Mouse (Mus musculus): ENCODE data around the gene 2810004N23Rik. TPM values are rescaled to one million over a fixed set of nuclear protein-coding genes. Genes with fewer than 3 reads are reported as not detected.

The 2810004N23Rik gene
- polyA plus RNA-seq, 1 experiment: 17.1 TPM

GRCm38 (mm10) chr8:124813326-124813725 is 49.6 kb downstream of the 2810004N23Rik start:
- no peaks in the 10 kb centered on the region for H3K4me1 ChIP-seq (ENCODE audit: control insufficient read depth, insufficient read depth, low read length)
- TF ChIP-seq CTCF (IDR thresholded peaks at IDR 0.05; ENCODE audit: extremely low read depth, insufficient read depth, low read length) (no peak), POLR2A (IDR thresholded peaks at IDR 0.05; ENCODE audit: extremely low read depth, insufficient read depth, low read length) (no peak)
- no peak overlapping the region for H3K4me3 ChIP-seq (ENCODE audit: insufficient read depth, low read length)
- H3K27ac ChIP-seq (ENCODE audit: insufficient read depth, low read length): no peak overlapping the region

DNA sequence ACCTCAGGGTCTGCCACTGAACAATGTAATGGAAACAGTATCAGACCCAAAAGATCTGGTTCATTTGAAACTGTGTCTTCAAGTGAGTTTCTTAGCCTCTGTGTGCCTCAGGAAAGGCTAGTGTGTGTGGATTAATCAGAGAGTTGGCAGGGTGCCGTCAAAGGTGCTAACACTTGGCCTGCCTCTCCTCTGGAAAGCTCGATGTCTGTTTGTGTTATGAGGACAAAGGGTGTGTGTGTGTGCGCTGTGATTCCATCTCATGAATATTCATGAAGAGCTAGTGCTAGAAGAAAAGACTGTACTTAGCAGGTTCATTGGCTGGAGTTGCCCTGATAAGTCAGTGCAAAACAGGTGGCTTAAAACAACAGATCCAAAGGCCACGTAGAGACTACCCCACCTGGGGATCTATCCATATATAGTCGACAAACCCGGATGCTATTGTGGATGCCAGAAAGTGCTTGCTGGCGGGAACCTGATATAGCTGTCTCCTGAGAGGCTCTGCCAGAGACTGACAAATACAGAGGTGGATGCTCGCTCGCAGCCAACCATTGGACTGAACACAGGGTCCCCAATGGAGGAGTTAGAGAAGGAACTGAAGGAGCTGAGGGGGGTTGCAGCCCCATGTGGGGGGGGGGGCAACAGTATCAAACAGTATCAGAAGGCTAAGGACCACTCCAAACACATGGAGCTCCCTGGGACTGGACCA is 52.1 kb downstream of the 2810004N23Rik start:
- TF ChIP-seq POLR2A (IDR thresholded peaks at IDR 0.05; ENCODE audit: extremely low read depth, insufficient read depth, low read length) (no peak), CTCF (IDR thresholded peaks at IDR 0.05; ENCODE audit: extremely low read depth, insufficient read depth, low read length) (no peak)
- H3K27ac ChIP-seq (ENCODE audit: insufficient read depth, low read length): no peak overlapping the region
- H3K4me3 ChIP-seq (ENCODE audit: insufficient read depth, low read length): no peak overlapping the region
- no peaks in the 10 kb centered on the region for H3K4me1 ChIP-seq (ENCODE audit: control insufficient read depth, insufficient read depth, low read length)

GRCm38 (mm10) chr8:124810056-124810610 is 52.8 kb downstream of the 2810004N23Rik start:
- TF ChIP-seq POLR2A (IDR thresholded peaks at IDR 0.05; ENCODE audit: extremely low read depth, insufficient read depth, low read length) (no peak), CTCF (IDR thresholded peaks at IDR 0.05; ENCODE audit: extremely low read depth, insufficient read depth, low read length) (peak; percentile 41)
- Histone ChIP-seq H3K27ac (ENCODE audit: insufficient read depth, low read length) (no peak overlapping the region), H3K4me3 (ENCODE audit: insufficient read depth, low read length) (no peak overlapping the region), H3K4me1 (ENCODE audit: control insufficient read depth, insufficient read depth, low read length) (no peaks in the 10 kb centered on the region)

GRCm38 (mm10) chr8:124809419-124809818 is 53.5 kb downstream of the 2810004N23Rik start:
- Histone ChIP-seq H3K27ac (ENCODE audit: insufficient read depth, low read length) (no peak overlapping the region), H3K4me3 (ENCODE audit: insufficient read depth, low read length) (no peak overlapping the region), H3K4me1 (ENCODE audit: control insufficient read depth, insufficient read depth, low read length) (no peaks in the 10 kb centered on the region)
- TF ChIP-seq CTCF (IDR thresholded peaks at IDR 0.05; ENCODE audit: extremely low read depth, insufficient read depth, low read length): no peak
- no peak for TF ChIP-seq POLR2A (IDR thresholded peaks at IDR 0.05; ENCODE audit: extremely low read depth, insufficient read depth, low read length)

- no peak overlapping the region for H3K27ac ChIP-seq (ENCODE audit: insufficient read depth, low read length)
- no peaks in the 10 kb centered on the region for H3K4me1 ChIP-seq (ENCODE audit: control insufficient read depth, insufficient read depth, low read length)
- no peak overlapping the region for H3K4me3 ChIP-seq (ENCODE audit: insufficient read depth, low read length)
- TF ChIP-seq CTCF (IDR thresholded peaks at IDR 0.05; ENCODE audit: extremely low read depth, insufficient read depth, low read length) (no peak), POLR2A (IDR thresholded peaks at IDR 0.05; ENCODE audit: extremely low read depth, insufficient read depth, low read length) (no peak)
These were observed 56.9 kb downstream of the 2810004N23Rik start for GRCm38 (mm10) chr8:124805990-124806389.

GRCm38 (mm10) chr8:124803824-124804702 is 58.9 kb downstream of the 2810004N23Rik start:
- Histone ChIP-seq H3K27ac (ENCODE audit: insufficient read depth, low read length) (no peak overlapping the region), H3K4me1 (ENCODE audit: control insufficient read depth, insufficient read depth, low read length) (no peaks in the 10 kb centered on the region), H3K4me3 (ENCODE audit: insufficient read depth, low read length) (no peak overlapping the region)
- TF ChIP-seq POLR2A (IDR thresholded peaks at IDR 0.05; ENCODE audit: extremely low read depth, insufficient read depth, low read length) (no peak), CTCF (IDR thresholded peaks at IDR 0.05; ENCODE audit: extremely low read depth, insufficient read depth, low read length) (no peak)

DNA sequence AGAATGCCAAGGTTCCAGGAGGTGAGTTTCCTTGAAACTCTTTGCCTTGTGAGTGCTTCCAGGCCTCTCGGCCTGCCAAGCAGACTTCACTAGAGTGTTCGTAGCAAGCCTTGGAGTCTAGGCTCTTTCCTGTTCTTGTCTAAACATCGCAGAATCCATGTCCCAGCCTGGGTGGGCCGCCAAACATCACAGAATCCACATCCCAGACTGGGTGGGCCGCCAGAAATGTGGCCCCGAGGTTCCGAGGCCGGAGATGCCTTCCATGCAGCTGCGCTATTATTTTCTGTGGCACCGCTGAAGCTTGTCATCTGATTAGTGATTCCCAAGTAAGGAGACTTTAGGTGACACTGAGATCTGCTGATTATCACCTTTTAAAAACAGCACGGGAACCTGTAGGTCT is 62.4 kb downstream of the 2810004N23Rik start:
- H3K4me3 ChIP-seq (ENCODE audit: insufficient read depth, low read length): no peak overlapping the region
- TF ChIP-seq CTCF (IDR thresholded peaks at IDR 0.05; ENCODE audit: extremely low read depth, insufficient read depth, low read length) (no peak), POLR2A (IDR thresholded peaks at IDR 0.05; ENCODE audit: extremely low read depth, insufficient read depth, low read length) (no peak)
- H3K27ac ChIP-seq (ENCODE audit: insufficient read depth, low read length): no peak overlapping the region
- no peaks in the 10 kb centered on the region for H3K4me1 ChIP-seq (ENCODE audit: control insufficient read depth, insufficient read depth, low read length)

GRCm38 (mm10) chr8:124795781-124796488 is 67.0 kb downstream of the 2810004N23Rik start:
- TF ChIP-seq CTCF (IDR thresholded peaks at IDR 0.05; ENCODE audit: extremely low read depth, insufficient read depth, low read length) (no peak), POLR2A (IDR thresholded peaks at IDR 0.05; ENCODE audit: extremely low read depth, insufficient read depth, low read length) (no peak)
- no peak overlapping the region for H3K27ac ChIP-seq (ENCODE audit: insufficient read depth, low read length)
- H3K4me1 ChIP-seq (ENCODE audit: control insufficient read depth, insufficient read depth, low read length): 0 out of 2 replicates have a peak, but pooled peaks cover 2% of the 10 kb centered on the region
- no peak overlapping the region for H3K4me3 ChIP-seq (ENCODE audit: insufficient read depth, low read length)

DNA sequence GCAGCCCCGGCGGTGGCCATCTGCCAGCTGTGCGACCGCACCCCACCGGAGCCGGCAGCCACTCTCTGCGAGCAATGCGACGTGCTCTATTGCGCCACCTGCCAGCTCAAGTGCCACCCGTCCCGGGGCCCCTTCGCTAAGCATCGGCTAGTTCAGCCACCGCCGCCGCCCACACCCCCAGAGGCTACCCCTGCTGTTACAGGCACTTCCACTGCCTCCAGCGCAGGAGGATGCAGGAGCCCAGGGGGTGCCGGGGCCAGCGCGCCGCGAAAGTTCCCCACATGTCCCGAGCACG is 68.5 kb downstream of the 2810004N23Rik start:
- H3K4me3 ChIP-seq (ENCODE audit: insufficient read depth, low read length): peak overlapping the region; percentile 55
- H3K27ac ChIP-seq (ENCODE audit: insufficient read depth, low read length): no peak overlapping the region
- H3K4me1 ChIP-seq (ENCODE audit: control insufficient read depth, insufficient read depth, low read length): 0 out of 2 replicates have a peak, but pooled peaks cover 2% of the 10 kb centered on the region
- no peak for TF ChIP-seq CTCF (IDR thresholded peaks at IDR 0.05; ENCODE audit: extremely low read depth, insufficient read depth, low read length)
- no peak for TF ChIP-seq POLR2A (IDR thresholded peaks at IDR 0.05; ENCODE audit: extremely low read depth, insufficient read depth, low read length)

Measured in cortical plate, adult 2 months (tissue).